Mouse (Mus musculus) kidney, postnatal 10 days (tissue): ENCODE data around the gene Dyrk3.
A peak's percentile ranks its signal among the peaks of the same experiment; 100 is the strongest.

Source experiments
- DNase-seq: peaks from one replicate; pipeline ENCODE4 v3.0.0; 2021; ENCODE audit warnings: mixed read lengths

The Dyrk3 gene

GRCm38 (mm10) chr1:131107575-131108308 lies 30.4 kb downstream of the Dyrk3 start:
- DNase-seq = peak; percentile 71

- DNase-seq = no peak
Measured at GRCm38 (mm10) chr1:131103776-131104424, 34.2 kb downstream of the Dyrk3 start.

GRCm38 (mm10) chr1:131100808-131101207 lies 37.3 kb downstream of the Dyrk3 start:
- no peak for DNase-seq

- DNase-seq = peak; percentile 98
Measured at GRCm38 (mm10) chr1:131097700-131098094, 40.4 kb downstream of the Dyrk3 start, which contains the start of gene Mapkapk2. Gene Mapkapk2, minus strand, starts transcription at chr1:131097826.

GRCm38 (mm10) chr1:131096803-131097699 lies 41.1 kb downstream of the Dyrk3 start:
- DNase-seq = peak; percentile 82

- no peak for DNase-seq
Measured at GRCm38 (mm10) chr1:131096132-131096695, 41.9 kb downstream of the Dyrk3 start.

GRCm38 (mm10) chr1:131095574-131095973 lies 42.6 kb downstream of the Dyrk3 start:
- DNase-seq = no peak

GRCm38 (mm10) chr1:131093889-131094288 lies 44.3 kb downstream of the Dyrk3 start:
- DNase-seq = no peak

GRCm38 (mm10) chr1:131092846-131093245 lies 45.3 kb downstream of the Dyrk3 start:
- no peak for DNase-seq

GRCm38 (mm10) chr1:131092173-131092572 lies 46.0 kb downstream of the Dyrk3 start:
- DNase-seq = no peak

- no peak for DNase-seq
Measured at GRCm38 (mm10) chr1:131091481-131091880, 46.7 kb downstream of the Dyrk3 start.

GRCm38 (mm10) chr1:131090877-131091276 lies 47.3 kb downstream of the Dyrk3 start:
- no peak for DNase-seq

GRCm38 (mm10) chr1:131090261-131090660 lies 47.9 kb downstream of the Dyrk3 start:
- DNase-seq = no peak

- no peak for DNase-seq
Measured at GRCm38 (mm10) chr1:131089525-131090127, 48.5 kb downstream of the Dyrk3 start.

- no peak for DNase-seq
Measured at GRCm38 (mm10) chr1:131088547-131088946, 49.6 kb downstream of the Dyrk3 start.

- peak; percentile 69 for DNase-seq
Measured at GRCm38 (mm10) chr1:131086907-131087306, 51.2 kb downstream of the Dyrk3 start.

GRCm38 (mm10) chr1:131085957-131086739 lies 52.0 kb downstream of the Dyrk3 start:
- DNase-seq = no peak

- DNase-seq = no peak
Measured at GRCm38 (mm10) chr1:131085272-131085671, 52.9 kb downstream of the Dyrk3 start.

GRCm38 (mm10) chr1:131084289-131084688 lies 53.9 kb downstream of the Dyrk3 start:
- DNase-seq = peak; percentile 58

- peak; percentile 77 for DNase-seq
Measured at GRCm38 (mm10) chr1:131083609-131084008, 54.5 kb downstream of the Dyrk3 start.

GRCm38 (mm10) chr1:131083122-131083521 lies 55.0 kb downstream of the Dyrk3 start:
- DNase-seq = peak; percentile 8

GRCm38 (mm10) chr1:131080686-131081085 lies 57.5 kb downstream of the Dyrk3 start:
- DNase-seq = no peak
